Mouse (Mus musculus) gastrocnemius, postnatal 10 days (tissue): Measurements from ENCODE around the gene Atad5. TPM values are rescaled to one million over a fixed set of nuclear protein-coding genes. Genes with fewer than 3 reads are reported as not detected.
A peak's percentile ranks its signal among the peaks of the same experiment; 100 is the strongest.
"Not testable (repeated sequence)": the region's sequence is repeated elsewhere in the genome, so short reads cannot be mapped to it uniquely, and the experiment has no call there.

Experiments used
- DNase-seq: peaks from one replicate; pipeline ENCODE4 v3.0.0; 2021; ENCODE audit warnings: mixed read lengths
- total RNA-seq, 2 experiments: library from RNA; stranded (reverse); gene quantifications; 2 replicates each; pipeline ENCODE4 v1.2.3; 2021

Gene Atad5
- total RNA-seq, 2 experiments from 2014 or later: 3.6 to 3.8 TPM

- no peak for DNase-seq
Observed at GRCm38 (mm10) chr11:80181021-80181749, 92.0 kb downstream of the Atad5 start.

DNA sequence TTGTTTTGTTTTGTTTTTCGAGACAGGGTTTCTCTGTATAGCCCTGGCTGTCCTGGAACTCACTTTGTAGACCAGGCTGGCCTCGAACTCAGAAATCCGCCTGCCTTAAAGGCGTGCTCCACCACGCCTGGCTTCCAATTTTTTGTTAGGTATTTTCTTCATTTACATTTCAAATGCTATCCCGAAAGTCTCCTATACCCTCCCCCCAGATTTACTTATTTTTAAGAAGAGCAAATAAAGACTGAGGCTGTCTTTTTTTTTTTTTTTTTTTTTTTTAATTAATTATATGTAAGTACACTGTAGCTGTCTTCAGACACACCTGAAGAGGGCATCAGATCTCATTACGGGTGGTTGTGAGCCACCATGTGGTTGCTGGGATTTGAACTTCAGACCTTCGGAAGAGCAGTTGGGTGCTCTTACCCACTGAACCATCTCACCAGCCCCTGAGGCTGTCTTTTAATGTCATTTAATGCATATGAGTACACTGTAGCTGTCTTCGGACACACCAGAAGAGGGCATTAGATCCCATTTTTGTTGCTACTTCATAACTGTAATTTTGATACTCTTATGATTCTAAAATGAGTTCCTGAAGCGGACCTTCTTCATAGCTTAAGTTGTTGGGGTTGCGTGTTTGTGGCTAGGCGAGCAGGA, 94.0 kb downstream of the Atad5 start:
- DNase-seq: not testable (repeated sequence)

DNA sequence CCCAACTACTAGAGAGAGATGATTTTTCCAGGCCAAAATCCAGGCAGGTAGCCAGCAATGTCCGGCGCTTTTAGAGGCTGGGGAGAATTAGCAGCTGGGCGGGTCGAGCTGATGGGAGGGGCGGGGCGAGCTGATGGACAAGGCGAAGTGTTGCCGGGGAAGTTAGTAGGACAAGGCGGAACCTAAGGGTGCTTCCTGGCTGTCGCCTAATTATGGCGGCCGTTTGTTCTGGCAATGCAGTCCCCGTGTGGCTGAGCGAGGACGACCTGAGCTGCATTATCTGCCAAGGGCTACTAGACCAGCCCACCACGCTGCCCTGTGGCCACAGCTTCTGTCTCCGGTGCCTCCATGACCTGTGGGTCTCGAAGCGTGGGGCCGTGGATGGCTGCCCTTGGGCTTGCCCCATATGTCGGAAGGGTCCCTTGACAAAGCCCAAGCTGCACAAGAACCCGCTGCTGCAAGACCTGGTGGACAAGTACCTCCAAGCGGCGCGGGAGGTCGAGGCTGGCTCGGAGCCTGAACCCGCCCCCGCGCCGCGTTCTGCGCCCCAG, 94.6 kb downstream of the Atad5 start, which contains the start of gene Rnf135:
TSS of gene Rnf135 (plus strand) at position 147 of the 551 bp plus-strand sequence.
- peak; percentile 96 for DNase-seq

DNA sequence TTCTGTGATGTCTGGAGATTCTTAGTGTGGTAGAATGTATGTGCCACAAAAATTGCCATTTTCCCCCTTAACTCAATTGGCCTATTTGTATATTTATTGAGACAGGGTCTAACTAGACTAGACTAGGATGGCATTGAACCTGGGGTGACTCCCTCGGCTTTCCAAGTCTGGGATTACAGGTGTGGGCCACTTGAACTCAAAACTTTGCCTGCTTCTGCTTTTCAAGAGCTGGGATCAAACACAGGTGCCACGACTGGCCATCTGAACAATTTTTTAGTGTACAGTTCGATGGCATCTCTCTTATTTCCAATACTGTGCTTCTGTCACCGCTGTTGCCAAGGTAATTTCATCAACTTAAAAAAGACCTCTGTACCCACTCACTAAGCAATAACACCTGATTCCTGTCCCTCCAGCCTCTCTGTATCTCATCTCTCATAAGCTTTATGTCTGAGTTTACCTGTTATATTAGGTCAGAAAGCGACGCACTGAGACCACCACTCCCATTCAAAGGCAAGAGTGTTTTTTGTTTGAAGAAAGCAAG, 95.4 kb downstream of the Atad5 start:
- DNase-seq: no peak

Other genes starting within 250 kb of the Atad5 start
- 10 to 100 TPM; 29.4 to 36.0 TPM for gene Utp6, start 127.0 kb upstream of the Atad5 start, total RNA-seq
- gene Suz12, start 96.3 kb upstream of the Atad5 start, total RNA-seq: 10 to 100 TPM; 24.5 to 28.8 TPM
- gene Crlf3, start 8.4 kb upstream of the Atad5 start, total RNA-seq: 10 to 100 TPM; 11.6 to 14.9 TPM
- gene Tefm, start 52.8 kb downstream of the Atad5 start, total RNA-seq: 10 to 100 TPM; 21.0 to 22.2 TPM
- gene Adap2, start 64.7 kb downstream of the Atad5 start, total RNA-seq: 1 to 10 TPM; 6.9 to 9.3 TPM
- gene Rnf135, start 94.5 kb downstream of the Atad5 start, total RNA-seq: 1 to 10 TPM; 4.0 to 6.6 TPM
- 10 to 100 TPM; 45.4 to 50.6 TPM for gene Rhot1, start 119.6 kb downstream of the Atad5 start, total RNA-seq
- 10 to 100 TPM; 11.3 to 14.0 TPM for gene Rhbdl3, start 211.5 kb downstream of the Atad5 start, total RNA-seq